Mouse (Mus musculus) myocyte (in vitro differentiated cells): ENCODE measurements around the gene Iqgap2.

Experiments
- POLR2A ChIP-seq: IDR thresholded peaks from one replicate; pipeline ENCODE4 v1.6.1; 2011; ENCODE audit warnings: low read depth, mild to moderate bottlenecking, control low read depth, moderate library complexity; ENCODE audit not compliant: insufficient read length
- TCF12 ChIP-seq: IDR thresholded peaks from one replicate; pipeline ENCODE4 v1.6.1; 2011; ENCODE audit warnings: mild to moderate bottlenecking, control low read depth; ENCODE audit not compliant: poor library complexity, insufficient read depth, severe bottlenecking

- TF ChIP-seq TCF12 = no peak
- no peak for TF ChIP-seq POLR2A
These were observed 46.8 kb downstream of the Iqgap2 start for GRCm38 (mm10) chr13:95844950-95845349.
